Mouse (Mus musculus) A20 (cell line): ENCODE results near the gene Ttc41.

Experiments used
- DNase-seq: peaks from one replicate; pipeline ENCODE4 v3.0.0-alpha.2; 2011; ENCODE audit warnings: low read depth, low spot score

Gene Ttc41

DNA sequence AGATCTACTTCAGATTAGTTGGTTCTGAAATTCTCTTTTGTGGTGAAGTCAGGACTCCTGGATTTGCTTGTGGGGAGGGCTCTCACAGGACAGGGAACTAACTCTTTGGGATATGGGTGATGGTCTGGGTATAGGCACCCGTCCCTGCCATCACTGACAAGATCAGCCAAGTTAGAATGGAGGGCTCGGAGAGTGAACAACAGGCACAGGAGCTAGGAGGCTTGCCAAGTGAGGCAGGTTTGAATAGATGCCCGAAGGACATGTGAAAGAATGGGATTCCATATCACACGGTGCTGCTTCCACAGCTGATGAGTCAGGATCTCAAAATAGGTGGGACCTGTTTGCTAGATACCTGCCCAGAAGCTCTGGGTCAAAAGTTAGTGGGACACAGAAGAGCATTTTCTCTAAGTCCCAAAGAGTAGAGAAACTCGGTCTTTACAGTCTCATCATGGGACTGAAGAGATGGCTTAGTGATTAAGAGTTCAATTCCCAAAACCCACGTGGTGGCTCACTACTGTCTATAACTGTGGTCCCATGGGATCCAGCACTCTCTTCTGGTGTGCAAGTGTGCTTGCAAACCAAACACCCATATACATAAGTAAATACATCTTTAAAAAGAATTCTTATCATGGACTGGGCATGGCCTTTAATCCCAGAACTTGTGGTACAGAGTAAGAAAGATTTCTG, 50.3 kb downstream of the Ttc41 start:
- no peak for DNase-seq

DNA sequence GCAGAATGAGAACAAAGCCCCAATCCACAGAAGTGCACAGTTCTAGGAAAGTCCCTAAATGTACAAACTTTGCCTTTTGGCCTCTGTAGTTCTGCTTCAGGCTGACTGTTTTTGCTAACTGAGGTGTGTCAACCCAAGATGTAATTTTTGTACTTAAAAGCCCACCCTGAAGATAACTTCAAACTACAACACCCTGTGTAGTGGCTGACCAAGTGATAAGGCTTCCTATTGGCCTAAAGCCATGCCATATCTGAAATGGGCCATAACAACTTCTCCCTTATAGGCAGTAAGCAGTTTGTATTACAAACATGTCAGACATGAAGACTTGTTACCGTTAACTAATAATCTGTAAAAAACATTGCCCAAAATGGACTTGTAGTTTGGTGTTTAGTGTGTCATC, 52.1 kb downstream of the Ttc41 start:
- no peak for DNase-seq

DNA sequence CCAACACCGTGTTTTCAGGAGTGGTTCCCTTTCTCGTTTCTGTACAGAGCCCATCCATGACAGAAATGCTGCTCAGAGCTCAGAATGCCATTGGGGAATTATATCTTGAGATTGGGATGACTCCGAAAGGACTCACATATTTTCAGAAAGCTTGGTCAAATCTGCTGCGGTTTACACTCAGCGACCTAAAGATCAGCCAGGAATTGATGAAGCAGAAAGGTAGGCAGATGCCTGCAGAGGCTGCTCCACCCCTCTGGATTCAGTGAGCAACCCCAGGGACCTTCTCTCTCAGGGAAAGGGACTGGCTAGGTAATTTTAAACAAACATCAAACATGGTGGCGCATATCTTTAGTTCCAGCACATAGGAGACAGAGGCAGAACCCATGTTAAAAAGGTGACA, 52.6 kb downstream of the Ttc41 start:
- DNase-seq: no peak

DNA sequence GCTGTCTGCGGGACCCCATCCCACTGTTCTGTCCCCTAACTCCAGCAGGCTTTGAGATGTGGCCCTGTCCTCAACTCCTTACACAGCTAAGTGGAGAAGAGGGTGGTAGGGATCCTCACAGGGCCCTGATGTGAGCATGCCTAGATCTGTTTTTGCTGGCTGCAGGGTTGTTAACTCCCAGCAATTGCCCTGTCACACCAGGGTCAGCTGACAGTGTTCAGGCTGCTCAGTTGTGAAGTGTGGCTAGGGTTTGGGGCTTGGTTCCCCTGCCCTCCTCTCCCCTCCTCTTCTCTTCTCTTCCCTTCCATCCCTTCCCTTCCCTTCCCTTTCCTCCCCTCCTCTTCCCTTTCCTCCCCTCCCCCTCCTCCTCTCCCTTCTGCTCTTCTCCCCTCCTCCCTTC, 55.6 kb downstream of the Ttc41 start:
- DNase-seq: no peak

DNA sequence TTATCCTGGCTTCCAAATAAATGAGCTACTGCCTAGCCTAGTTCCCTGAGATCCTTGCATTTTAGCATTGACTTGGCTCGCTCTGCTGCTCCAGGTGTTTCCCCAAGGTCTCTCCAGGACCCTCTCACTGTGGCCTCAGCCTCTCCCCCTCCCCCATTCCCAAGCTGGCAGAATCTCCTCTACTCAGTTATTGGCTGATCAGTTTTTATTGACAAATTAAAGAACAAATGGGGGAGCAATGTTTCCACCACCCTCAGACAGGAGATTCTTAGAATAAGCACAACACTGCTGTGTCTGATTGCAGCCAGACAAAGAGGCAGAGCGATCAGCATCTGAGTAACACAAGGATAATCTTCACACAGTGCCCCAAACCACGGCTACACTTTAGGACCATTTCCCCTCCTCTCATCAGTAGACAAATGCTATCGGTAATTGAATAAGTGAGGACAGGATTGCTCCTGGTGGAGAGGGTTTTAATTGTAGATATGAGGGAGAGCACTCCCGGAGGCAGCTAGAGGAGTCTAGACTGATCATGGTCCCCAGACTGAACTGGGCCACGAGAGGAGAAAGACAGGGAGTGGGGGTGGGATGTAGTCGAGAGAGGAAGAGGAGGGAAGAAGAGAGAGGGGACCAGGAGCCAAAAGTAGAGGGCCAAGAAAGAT, 56.2 kb downstream of the Ttc41 start:
- no peak for DNase-seq

DNA sequence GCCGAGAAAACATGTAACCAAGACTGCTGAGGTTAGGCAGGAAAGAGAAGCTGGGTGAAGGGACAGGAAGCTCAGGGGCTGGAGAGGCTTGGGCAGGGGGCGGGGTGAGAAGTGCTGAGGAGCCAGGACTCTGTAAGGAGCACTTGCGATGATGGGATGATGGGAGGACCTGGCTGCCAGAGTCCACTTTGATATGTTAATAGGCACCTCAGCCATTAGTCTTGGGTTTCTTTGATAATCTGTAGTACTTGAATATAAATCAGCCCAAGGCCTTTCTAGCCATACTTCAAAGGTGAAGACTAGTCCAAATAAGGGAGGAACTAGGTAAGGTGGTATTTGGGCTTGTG, 56.7 kb downstream of the Ttc41 start:
- DNase-seq: no peak

DNA sequence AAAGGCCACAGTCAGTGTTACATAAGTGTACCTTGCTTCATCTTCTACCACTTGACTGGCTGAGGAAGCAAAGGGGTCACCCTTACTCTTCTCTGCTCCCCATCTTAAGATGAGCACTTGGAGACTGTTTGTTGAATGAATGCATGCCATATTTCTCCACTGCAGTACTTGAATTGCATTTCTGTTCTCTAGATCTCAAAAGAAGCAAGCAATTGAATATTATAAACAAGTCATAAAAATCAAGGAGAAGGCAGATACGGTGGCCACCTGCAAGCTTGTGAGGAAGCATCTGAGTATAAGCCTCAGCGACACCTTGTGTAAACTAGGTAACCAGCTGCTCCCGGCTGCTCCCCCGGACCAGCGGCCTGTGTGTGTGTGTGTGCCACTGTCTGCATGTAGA, 58.1 kb downstream of the Ttc41 start, which contains the start of gene Gm49358:
TSS of gene Gm49358 (plus strand) at position 301 of the 400 bp plus-strand sequence.
- DNase-seq: no peak

DNA sequence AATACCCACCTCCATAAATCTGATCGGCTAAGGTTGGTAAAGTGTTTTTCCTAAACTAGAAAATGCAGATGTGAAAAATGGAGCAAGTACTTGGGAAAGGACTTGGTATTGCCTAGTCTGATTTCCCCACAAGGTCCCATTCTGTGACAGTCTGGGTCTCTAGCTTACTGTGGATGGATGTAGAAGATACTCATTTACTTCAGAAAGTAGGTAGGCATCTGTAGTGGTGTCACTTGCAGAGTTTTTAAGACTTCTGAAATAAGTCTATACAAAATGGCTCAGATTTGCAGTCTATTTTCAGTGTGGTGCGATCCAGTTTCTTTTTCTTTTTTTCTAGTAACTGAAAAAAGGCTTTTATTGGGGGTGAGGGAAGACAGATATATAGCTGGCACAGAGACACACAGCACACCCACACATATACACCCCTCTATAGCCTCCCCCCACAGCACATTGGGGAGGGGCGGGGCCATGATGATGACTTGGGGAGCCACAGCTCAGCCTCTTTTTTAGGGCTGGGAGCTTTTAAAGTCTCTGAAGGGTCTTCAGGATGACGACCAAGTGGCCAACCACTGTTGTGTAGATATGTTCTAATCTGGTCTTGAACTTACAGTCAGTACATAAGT, 59.8 kb downstream of the Ttc41 start:
- DNase-seq: no peak

DNA sequence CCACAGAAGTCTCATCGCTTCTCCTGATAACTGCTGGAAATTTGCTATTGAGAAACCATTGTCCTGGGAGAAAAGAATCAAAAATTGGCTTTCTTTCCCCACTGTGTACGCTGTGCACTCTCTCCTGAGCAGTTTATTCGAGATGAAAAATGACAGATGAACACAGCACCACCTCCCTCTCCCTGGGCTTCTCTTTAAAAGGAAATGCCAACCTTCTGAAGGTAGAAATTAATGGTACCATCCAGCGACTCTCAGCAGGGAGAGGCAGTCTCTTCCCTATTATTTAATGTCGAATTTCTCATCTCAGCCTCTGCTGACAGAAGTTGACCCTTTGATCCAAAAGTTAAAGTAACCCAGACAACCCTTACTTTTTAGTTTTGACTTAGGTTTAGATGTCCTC, 63.6 kb downstream of the Ttc41 start:
- DNase-seq: no peak

DNA sequence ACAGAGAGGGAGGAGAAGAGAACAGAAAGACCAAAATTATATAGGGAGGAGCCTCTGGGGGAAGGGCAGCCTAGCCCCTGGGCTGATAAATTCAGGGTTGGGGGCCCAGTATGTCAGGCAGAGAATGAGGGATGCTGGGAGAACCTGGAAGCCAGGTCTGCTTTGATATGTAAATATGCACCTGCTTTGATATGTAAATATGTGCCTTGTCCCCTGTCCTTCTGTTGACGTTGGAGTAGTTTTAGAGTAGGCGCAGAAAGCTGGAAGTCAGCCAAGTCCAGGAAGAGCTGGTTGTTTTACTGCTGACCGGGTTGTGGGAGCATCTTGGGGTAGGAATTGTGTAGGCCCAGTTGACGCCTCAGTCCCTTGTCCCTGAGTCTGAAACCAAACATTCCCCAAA, 64.2 kb downstream of the Ttc41 start:
- no peak for DNase-seq

DNA sequence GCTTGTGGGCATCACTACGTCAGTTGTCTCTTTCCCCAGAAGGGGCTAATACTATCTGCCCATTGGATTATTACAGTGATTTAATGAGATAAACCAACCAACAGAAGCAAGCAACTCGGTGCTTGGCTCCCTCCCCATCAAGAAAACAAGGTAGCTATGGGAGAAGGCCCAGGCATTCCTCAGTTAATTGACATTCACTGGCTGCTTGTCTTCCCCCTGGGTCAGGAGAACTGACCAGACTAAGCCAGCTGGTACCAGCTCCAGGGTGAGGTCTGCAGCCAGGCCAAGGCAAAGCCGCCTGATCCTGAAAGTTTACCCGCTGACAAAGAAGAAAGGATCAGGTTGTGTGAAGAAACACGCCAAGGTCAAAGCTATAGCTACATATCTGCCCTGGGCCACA, 66.1 kb downstream of the Ttc41 start:
- DNase-seq: no peak

DNA sequence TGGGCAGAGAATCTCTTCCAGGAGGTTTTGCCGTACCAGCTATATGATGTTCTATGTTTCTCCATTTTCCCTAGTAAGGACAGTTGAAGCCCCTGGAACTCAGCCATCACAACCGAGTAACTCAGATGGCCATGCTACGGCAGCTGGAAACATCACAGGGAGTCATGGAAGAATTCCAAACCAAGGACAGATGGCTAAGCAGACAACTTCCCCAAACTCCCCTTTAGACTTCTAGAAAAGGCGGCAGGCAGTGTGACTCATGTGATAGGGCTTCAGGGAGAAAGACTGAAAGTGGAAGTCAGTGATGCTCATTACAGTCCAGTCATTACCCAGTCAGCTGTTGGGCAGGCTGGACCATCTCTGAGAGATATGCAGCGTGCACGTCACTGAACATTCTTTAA, 66.6 kb downstream of the Ttc41 start:
- peak; percentile 22 for DNase-seq

DNA sequence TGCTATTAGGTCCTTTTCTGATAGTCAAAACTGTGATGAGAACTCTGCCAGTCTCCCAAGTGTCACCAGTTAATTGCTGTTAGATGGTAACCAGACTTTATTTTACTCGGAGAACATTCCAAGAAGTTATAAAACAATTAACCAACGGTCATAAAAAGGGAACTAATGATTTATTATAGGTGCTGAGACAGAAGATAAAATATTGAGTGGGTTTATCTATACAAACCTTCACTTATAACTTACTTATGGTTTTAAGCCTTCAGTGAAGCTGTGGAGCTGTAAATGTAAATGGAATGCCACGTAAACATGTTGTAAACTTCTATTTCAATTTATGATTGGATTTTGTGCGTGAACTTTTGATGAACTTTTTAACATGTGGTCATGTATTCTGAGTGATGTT, 67.7 kb downstream of the Ttc41 start:
- no peak for DNase-seq

DNA sequence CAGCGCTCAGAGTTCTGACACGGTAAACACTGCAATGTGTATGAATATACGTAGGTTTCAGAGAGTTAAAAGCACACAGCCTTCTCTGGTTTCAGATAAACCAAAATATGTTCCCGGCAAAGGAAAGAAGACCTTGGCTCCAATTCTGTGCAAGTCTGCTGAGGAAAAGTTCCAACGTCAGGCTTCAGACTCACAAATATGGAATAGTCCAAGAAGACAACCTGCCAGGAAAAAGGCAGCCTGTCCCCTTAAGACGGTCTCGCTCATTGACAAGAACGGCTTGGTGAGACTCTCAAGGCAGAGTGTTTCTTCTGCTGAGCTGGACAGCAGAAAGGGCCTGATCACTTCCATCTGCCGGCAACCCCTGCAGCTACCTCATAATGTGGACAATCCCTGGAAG, 70.7 kb downstream of the Ttc41 start:
- no peak for DNase-seq

DNA sequence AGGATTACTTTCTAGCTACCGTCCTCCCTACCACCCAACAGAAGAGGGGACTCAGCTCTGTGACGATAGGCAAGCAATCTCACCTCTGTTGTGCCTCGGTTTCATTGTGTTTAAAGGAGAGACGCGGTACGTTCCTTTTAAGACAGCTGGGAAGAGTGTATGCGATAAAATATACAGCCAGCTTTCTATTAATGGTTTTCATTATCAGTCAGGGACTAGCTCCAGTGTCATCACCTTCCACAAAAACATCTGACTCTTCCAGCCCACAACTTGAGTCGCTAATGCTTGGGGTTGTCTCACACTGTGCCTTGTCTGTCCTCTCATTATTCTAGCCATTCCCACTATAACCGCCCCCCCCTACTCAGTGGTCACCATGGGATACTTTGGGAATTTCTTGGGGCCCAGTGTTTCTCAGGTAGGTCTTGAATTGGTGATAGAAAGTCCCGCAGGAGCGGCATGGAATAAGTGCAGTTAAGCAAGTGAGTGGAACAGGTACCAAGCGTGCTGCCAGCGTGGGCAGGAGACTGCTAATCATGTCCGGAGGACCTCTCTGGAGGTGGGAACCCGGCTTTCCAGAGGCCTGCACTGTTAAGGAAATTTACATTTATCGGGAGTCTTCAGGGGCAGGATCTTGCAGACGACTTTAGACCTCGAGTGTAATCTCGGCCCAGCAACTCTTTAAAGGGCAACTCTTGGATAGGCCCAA, 72.2 kb downstream of the Ttc41 start:
- no peak for DNase-seq

DNA sequence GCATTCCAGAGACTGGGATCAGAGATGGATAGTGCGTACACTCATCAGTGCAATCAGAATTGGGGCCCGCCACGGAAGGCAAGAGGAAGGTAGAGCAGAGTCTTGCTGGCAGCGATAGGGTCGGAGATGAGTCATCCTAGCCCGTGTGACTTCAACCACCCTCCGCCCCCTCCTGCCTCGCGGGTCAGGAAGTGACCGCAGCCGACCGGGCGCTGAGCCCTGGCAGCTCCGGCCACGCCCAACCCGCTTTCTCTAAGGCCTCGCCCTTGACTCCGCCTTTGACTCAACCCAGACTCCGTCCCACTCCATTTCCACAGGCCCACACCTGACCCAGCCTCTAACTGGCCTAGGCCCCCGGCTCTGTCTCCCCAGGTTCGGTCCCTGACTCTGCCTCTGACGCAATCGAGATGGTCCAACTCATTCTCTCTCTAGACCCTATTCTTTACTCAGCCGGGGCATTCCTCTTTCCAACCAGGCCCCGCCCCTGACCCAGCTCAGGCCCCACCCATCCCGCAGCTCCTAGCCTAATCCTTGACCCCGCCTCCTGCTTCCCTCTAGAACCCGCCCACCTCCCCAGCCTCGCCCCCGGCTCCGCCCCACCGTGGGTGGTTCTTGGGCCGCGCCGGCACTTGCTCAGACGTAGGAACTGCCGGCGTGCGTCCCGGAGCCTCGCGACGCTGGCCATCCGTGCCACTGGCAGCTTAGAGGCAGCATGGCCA, 72.9 kb downstream of the Ttc41 start, which contains the start of gene Nt5dc3:
TSS of gene Nt5dc3 (plus strand) at position 608 of the 719 bp plus-strand sequence.
- DNase-seq: peak; percentile 98

DNA sequence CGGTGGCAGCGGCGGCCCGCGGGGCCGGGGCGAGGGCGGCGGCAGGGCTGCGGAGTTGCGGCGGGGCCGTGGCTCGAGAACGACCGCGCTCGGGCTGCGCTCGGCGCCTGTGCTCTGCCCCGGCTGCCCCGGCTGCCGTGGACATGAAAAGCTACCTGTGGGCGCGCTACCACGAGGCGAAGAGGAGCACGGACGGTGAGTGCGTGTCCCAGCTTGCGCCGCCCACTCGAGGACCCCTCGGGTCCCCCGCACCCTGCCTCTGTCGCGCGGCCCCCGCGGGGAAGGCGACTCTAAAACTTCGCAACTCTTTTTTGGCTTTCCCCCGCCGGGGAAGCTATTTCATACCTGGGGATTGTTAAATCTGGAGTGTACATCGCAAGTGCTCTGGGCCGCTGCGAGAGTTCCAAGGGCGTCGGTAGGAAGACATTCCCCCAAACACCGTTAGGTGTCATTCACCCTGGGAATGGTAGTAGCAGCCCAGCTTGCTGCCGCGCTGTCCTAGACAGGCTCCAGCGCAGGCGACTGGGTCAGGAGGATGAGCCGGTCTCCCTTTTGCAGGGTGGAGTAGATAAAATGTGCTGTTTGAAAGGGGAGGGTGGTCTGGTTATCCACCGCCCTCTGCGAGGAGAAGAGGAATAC, 73.6 kb downstream of the Ttc41 start:
- DNase-seq: peak; percentile 66

DNA sequence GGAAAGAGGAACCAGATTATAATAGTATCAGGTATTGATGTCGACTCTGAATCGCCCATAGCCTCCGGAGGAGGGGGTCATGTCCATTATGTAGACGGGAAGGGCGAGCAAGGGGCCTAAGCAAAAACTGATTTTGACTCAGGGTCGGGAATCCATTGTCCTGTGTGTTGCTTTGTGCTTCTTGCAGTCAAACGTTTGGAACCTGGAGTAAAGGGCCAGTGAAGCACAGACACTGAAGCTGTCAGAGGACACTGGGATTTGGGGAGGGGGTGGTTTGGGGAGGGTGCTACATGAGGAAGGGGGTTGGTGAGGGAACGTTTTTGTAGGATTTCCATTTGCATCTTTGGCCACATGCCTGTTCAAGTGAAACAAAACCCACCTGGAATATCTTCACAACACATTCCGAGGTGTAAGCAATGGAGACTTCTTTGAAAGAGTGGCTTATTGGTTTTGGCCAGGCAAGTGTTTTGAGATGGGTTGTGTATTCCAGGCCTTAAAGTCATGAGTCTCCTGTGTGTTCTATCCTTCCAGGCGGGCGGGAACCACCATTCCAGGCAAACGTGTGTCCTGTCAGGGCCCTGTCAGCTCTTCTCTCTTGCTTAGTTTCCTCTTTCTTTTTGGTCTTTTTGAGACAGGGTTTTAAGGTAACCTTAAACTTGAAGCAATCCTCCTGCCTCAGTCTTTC, 74.3 kb downstream of the Ttc41 start:
- no peak for DNase-seq

DNA sequence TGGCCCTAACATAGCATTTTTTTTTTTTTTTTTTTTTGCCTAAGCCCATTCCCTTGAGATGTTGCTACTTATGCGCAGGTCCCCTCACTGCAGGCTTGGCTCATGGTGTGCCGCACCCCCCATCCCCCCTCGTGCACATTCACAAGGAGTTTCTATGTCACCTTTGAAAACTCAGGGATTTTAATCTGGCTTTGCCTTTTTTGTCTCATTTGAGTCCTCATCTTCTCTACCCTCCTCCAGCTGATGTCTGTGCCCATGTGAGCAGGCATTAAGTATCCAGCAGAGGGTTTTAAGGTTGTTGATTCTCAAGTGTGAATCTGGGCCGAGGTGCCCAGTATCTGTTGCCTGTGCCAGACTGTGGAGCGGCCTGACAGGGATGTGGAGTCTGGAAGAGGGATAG, 76.0 kb downstream of the Ttc41 start:
- no peak for DNase-seq

DNA sequence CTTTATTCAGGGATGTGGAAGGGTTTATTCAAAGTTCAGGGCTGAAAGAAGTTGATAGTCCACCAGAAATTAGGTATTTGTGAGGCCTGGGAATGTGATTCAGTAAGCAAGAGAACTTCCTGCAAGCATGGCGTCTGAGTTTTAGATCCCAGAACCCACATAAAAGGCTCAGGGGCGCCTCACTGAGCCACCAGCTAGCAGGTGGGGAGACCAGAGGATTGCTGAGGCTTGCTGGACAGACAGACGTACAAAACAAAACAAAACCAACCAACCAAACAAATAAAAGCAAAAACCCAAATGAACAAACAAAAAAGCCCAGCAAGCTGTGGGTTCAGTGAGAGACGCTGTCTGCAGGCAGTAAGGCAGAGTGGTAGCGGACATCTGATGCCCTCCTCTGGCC, 77.0 kb downstream of the Ttc41 start:
- no peak for DNase-seq

DNA sequence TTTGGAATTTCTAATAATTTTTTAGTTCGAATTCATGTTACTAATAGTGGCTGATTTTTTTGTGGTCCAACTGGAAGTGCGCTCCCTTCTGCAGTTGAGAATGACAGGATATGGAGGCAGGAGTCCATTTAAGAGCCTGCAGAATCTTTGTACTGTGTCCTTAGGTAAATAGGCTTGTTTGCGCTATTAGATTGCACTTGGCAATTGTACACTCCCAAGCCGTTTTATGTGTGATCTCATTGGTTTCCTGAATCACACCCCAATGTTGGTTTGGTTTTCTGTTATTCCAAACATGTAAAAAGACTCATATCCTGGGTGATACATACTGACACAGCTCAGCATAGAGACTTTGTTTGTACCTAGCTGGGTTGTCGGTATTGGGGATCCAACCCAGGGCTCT, 78.0 kb downstream of the Ttc41 start:
- no peak for DNase-seq
